Mouse (Mus musculus) hindbrain, embryonic 16.5 days (tissue): ENCODE results near the gene Tmem174. TPM values are rescaled to one million over a fixed set of nuclear protein-coding genes. Genes with fewer than 3 reads are reported as not detected.

ENCODE experiments used
- ATAC-seq: fragments of 200-750 bp; cut with Nextera tagmentation; 2 replicates; pipeline ENCODE4 v1.8.0; 2017; ENCODE audit warnings: moderate TSS enrichment, moderate library complexity
- H3K27ac ChIP-seq: fragments of 300-500 bp; sonication (generic); 2 replicates; pipeline ENCODE4 v1.5.1; 2014; ENCODE audit warnings: low read depth, mild to moderate bottlenecking, control low read depth, low read length, moderate library complexity
- H3K27me3 ChIP-seq: fragments of 300-500 bp; sonication (generic); replicated peaks from 2 replicates; pipeline ENCODE4 v1.6.1; 2014; ENCODE audit warnings: low read length; ENCODE audit not compliant: control insufficient read depth, insufficient read depth
- H3K36me3 ChIP-seq: fragments of 300-500 bp; sonication (generic); 2 replicates; pipeline ENCODE4 v1.6.1; 2014; ENCODE audit warnings: mild to moderate bottlenecking, low read length, moderate library complexity, mixed read lengths; ENCODE audit not compliant: control insufficient read depth, insufficient read depth
- H3K4me1 ChIP-seq: fragments of 300-500 bp; sonication (generic); 2 replicates; pipeline ENCODE4 v1.6.1; 2014; ENCODE audit warnings: low read depth, low read length; ENCODE audit not compliant: control insufficient read depth, insufficient read depth
- H3K4me2 ChIP-seq: fragments of 300-500 bp; sonication (generic); 2 replicates; pipeline ENCODE4 v1.6.1; 2014; ENCODE audit warnings: mild to moderate bottlenecking, low read length, control low read depth, moderate library complexity
- H3K4me3 ChIP-seq: fragments of 300-500 bp; sonication (generic); 2 replicates; pipeline ENCODE4 v1.5.1; 2014; ENCODE audit warnings: mild to moderate bottlenecking, low read length, control low read depth, moderate library complexity
- H3K9ac ChIP-seq: fragments of 300-500 bp; sonication (generic); 2 replicates; pipeline ENCODE4 v1.6.1; 2014; ENCODE audit warnings: low read depth, mild to moderate bottlenecking, control low read depth, low read length, moderate library complexity
- H3K9me3 ChIP-seq: fragments of 300-500 bp; sonication (generic); 2 replicates; pipeline ENCODE4 v1.6.1; 2014; ENCODE audit warnings: mild to moderate bottlenecking, low read length, moderate library complexity; ENCODE audit not compliant: control insufficient read depth
- WGBS: fragments of 180-500 bp; shearing (Covaris S2); extraction: QIAGEN DNeasy Blood & Tissue Kit; methylation state at CpG from one replicate; pipeline ENCODE4 v1.1.7; 2014; 5-methylcytosine and 5-hydroxymethylcytosine counted together
- polyA plus RNA-seq: library from polyadenylated mRNA; unstranded; fragments of >200 nt; fragmentation: Nextera tagmentation; extraction: Ambion mirVana; gene quantifications from 2 replicates; pipeline ENCODE4 v1.2.1, GENCODE M21; 2015

Tmem174 gene
- polyA plus RNA-seq, result 0.06 TPM in 1 of 2 replicates, not detected in the other

GRCm38 (mm10) chr13:98637145-98637544, at the start of gene Tmem174:
Tmem174 (minus strand) TSS chr13:98637410.
- Histone ChIP-seq H3K27ac (no peak within 1 kb of the TSS), H3K9me3 (no peaks in the 10 kb centered on the region; the same call in 1 of the 2 replicates), H3K4me3 (no peak within 1 kb of the TSS), H3K27me3 (no peaks in the 10 kb centered on the region), H3K9ac (no peak within 1 kb of the TSS), H3K4me2 (no peak within 1 kb of the TSS; the same call in 1 of the 2 replicates), H3K4me1 (no peaks in the 10 kb centered on the region), H3K36me3 (no peaks in the 10 kb centered on the region)
- 89% methylated on average over 12 of the region's 12 CpGs for whole genome bisulfite sequencing
- ATAC-seq, result no peak

GRCm38 (mm10) chr13:98684144-98684900, 47.1 kb upstream of the Tmem174 start:
- H3K36me3 ChIP-seq, result no peaks in the 10 kb centered on the region
- no peak overlapping the region for H3K4me3 ChIP-seq
- H3K9ac ChIP-seq, result no peak overlapping the region
- H3K4me2 ChIP-seq, result no peak overlapping the region
- WGBS, result 79% methylated on average over 9 of the region's 9 CpGs
- peaks cover 2% of the 10 kb centered on the region; the same call in 1 of the 2 replicates for H3K4me1 ChIP-seq
- no peak for ATAC-seq
- H3K27ac ChIP-seq, result no peak overlapping the region
- H3K27me3 ChIP-seq, result no peaks in the 10 kb centered on the region
- H3K9me3 ChIP-seq, result no peaks in the 10 kb centered on the region

DNA sequence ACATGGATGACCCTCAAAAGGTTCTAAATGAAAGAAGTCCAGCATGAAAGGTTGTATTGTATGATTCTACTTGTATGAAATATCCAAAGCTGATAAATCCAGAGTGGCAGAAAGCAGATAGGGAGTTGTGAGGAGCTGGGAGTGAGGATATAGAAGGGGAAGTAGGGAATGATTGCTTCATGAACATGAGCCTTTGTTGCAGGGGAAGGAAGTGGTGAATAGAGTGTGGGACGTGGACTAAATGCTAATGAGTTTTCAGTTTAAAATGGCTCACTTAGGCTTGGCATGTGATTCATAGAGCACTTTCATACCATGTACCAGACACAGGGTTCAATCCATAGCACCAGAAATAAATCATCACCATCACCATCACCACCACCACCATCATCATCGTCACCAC, 46.2 kb upstream of the Tmem174 start:
- H3K4me2 ChIP-seq, result no peak overlapping the region
- H3K9ac ChIP-seq, result no peak overlapping the region
- no peaks in the 10 kb centered on the region for H3K9me3 ChIP-seq
- ATAC-seq, result no peak
- no peaks in the 10 kb centered on the region for H3K27me3 ChIP-seq
- no peak overlapping the region for H3K4me3 ChIP-seq
- H3K36me3 ChIP-seq, result no peaks in the 10 kb centered on the region
- H3K27ac ChIP-seq, result no peak overlapping the region
- peaks cover 2% of the 10 kb centered on the region; the same call in 1 of the 2 replicates for H3K4me1 ChIP-seq
- 87% methylated on average over 2 of the region's 2 CpGs for WGBS

GRCm38 (mm10) chr13:98680470-98681060, 43.4 kb upstream of the Tmem174 start:
- no peak for ATAC-seq
- no peaks in the 10 kb centered on the region for H3K36me3 ChIP-seq
- 88% methylated on average over 5 of the region's 5 CpGs for WGBS

DNA sequence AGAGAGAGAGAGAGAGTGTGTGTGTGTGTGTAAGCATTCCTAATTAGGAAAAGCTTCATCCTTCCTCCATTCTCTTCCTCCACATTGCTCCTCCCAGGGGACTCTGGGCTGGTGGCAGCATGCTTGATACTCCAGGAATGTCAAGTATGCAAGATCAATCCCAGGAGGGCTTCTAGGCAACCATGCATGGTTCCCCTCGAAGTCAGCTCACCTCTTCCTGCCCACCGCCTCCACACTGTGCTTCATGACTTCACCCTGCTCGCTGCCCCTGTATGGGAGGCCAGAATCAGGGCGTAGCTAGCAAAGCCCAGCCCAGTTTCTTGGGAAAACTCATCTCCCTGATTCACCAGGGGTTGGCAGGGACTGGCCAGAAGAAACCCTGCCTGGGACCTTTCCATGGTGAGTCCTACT, 42.4 kb upstream of the Tmem174 start:
- H3K9ac ChIP-seq, result no peak overlapping the region
- 53% methylated on average over 4 of the region's 4 CpGs for WGBS

More at GRCm38 (mm10) chr13:98680470-98681060, 43.4 kb upstream of the Tmem174 start:
- H3K9me3 ChIP-seq, result no peaks in the 10 kb centered on the region
- H3K4me2 ChIP-seq, result no peak overlapping the region
- no peaks in the 10 kb centered on the region for H3K4me1 ChIP-seq
- H3K27me3 ChIP-seq, result no peaks in the 10 kb centered on the region
- H3K27ac ChIP-seq, result no peak overlapping the region
- no peak overlapping the region for H3K9ac ChIP-seq
- no peak overlapping the region for H3K4me3 ChIP-seq

GRCm38 (mm10) chr13:98679230-98679629, 42.0 kb upstream of the Tmem174 start:
- 92% methylated on average over 1 of the region's 1 CpGs for WGBS

More for the DNA sequence above, 42.4 kb upstream of the Tmem174 start:
- Histone ChIP-seq H3K36me3 (no peaks in the 10 kb centered on the region), H3K27me3 (no peaks in the 10 kb centered on the region), H3K9me3 (no peaks in the 10 kb centered on the region; the same call in 1 of the 2 replicates), H3K4me2 (no peak overlapping the region), H3K27ac (no peak overlapping the region), H3K4me3 (no peak overlapping the region), H3K4me1 (no peaks in the 10 kb centered on the region)
- no peak for ATAC-seq

DNA sequence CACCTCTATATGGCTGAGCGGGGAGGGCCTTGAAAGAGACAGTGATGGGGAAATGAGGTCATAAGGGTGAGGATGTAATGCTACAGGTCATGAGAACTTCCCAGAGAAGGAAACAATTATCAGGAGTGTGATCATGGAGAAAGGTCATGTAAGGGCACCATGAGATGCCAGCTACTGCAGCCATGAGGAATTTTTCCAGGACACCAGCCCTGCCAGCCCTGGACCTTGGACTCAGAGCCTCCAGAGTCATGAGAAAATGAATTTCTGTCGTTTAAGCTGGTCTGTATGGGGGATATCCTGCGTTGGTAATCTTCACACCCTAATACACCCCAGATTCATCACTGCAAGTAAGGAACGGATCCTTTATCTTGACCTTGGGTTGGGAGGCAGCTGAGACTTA, 36.7 kb upstream of the Tmem174 start:
- Histone ChIP-seq H3K27ac (no peak overlapping the region), H3K4me2 (no peak overlapping the region), H3K4me1 (no peaks in the 10 kb centered on the region), H3K36me3 (no peaks in the 10 kb centered on the region), H3K4me3 (no peak overlapping the region), H3K9me3 (no peaks in the 10 kb centered on the region; the same call in 1 of the 2 replicates), H3K9ac (no peak overlapping the region), H3K27me3 (no peaks in the 10 kb centered on the region)
- no peak for ATAC-seq
- WGBS, result 78% methylated on average over 4 of the region's 4 CpGs

More at GRCm38 (mm10) chr13:98679230-98679629, 42.0 kb upstream of the Tmem174 start:
- no peak overlapping the region for H3K4me3 ChIP-seq
- H3K27ac ChIP-seq, result no peak overlapping the region
- no peaks in the 10 kb centered on the region; the same call in 1 of the 2 replicates for H3K9me3 ChIP-seq
- no peaks in the 10 kb centered on the region for H3K4me1 ChIP-seq
- H3K36me3 ChIP-seq, result no peaks in the 10 kb centered on the region
- no peak overlapping the region for H3K4me2 ChIP-seq
- no peak for ATAC-seq
- H3K27me3 ChIP-seq, result no peaks in the 10 kb centered on the region
- H3K9ac ChIP-seq, result no peak overlapping the region

DNA sequence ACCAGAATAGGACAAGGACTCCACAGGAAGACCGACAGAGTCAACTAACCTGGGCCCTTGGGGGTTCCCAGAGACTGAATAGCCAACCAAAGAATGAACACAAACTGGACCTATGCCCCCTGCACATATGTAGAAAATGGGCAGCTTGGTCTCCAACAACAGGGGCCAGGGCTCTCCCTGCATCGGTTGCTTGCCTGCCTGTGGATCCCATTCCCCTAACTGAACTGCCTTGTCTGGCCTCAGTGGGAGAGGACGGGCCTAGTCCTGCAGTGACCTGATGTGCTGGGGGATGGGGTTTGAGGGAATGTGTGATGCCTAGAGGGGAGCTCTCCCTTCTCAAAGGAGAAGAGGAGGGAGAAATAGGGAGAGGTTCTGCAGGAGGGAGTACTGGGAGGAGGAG, 32.1 kb upstream of the Tmem174 start:
- H3K27ac ChIP-seq, result no peak overlapping the region
- H3K4me2 ChIP-seq, result no peak overlapping the region
- H3K4me1 ChIP-seq, result no peaks in the 10 kb centered on the region
- H3K36me3 ChIP-seq, result no peaks in the 10 kb centered on the region
- no peak overlapping the region for H3K4me3 ChIP-seq
- 70% methylated on average over 3 of the region's 3 CpGs for WGBS
- ATAC-seq, result no peak
- no peaks in the 10 kb centered on the region; the same call in 1 of the 2 replicates for H3K27me3 ChIP-seq
- no peaks in the 10 kb centered on the region for H3K9me3 ChIP-seq
- no peak overlapping the region for H3K9ac ChIP-seq

GRCm38 (mm10) chr13:98667316-98667715, 30.1 kb upstream of the Tmem174 start:
- Histone ChIP-seq H3K27me3 (no peaks in the 10 kb centered on the region; the same call in 1 of the 2 replicates), H3K4me3 (no peak overlapping the region), H3K36me3 (no peaks in the 10 kb centered on the region), H3K4me2 (no peak overlapping the region), H3K9me3 (no peaks in the 10 kb centered on the region; the same call in 1 of the 2 replicates), H3K27ac (no peak overlapping the region), H3K4me1 (no peaks in the 10 kb centered on the region), H3K9ac (no peak overlapping the region)
- 87% methylated on average over 3 of the region's 3 CpGs for WGBS
- ATAC-seq, result no peak
